Mouse (Mus musculus) naive thymus-derived CD4-positive, alpha-beta T cell, adult 2 months (primary cell): Measurements from ENCODE around the gene Rasgrp2.

Source experiments
- DNase-seq: peaks from one replicate; pipeline ENCODE4 v3.0.0-alpha.2; 2011; ENCODE audit warnings: low read depth

The Rasgrp2 gene

DNA sequence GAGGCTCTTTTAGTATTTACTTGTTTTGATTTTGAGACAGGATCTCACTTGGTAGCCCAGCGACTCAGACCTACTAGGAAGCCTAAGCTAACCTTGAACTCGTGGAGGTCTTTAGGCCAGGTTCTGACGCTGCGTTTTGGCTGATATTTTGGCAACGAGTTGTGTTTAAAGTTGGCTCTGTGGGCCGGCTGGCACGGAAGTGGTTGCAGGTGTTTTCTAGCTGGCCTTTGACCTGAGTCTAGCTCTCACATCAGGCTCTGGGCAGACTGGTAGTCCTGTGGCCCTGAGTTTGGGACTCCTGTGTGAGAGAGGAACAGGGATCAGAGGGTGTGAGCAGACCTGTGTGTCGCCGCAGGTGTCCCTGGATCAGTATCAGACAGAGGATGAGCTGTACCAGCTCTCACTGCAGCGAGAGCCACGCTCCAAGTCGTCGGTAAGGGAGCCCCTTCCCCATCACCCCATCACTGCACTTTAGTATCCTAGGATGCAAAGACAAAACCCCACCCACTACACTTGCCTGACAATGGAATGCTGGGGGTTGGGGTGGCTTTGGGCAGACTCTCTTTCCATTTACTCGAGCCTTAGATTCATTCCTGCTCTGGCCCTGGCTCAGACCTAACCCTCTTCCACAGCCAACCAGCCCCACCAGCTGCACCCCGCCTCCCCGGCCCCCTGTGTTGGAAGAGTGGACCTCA is 8.8 kb downstream of the Rasgrp2 start:
- DNase-seq = no peak

GRCm38 (mm10) chr19:6408749-6409148 is 9.6 kb downstream of the Rasgrp2 start:
- no peak for DNase-seq

DNA sequence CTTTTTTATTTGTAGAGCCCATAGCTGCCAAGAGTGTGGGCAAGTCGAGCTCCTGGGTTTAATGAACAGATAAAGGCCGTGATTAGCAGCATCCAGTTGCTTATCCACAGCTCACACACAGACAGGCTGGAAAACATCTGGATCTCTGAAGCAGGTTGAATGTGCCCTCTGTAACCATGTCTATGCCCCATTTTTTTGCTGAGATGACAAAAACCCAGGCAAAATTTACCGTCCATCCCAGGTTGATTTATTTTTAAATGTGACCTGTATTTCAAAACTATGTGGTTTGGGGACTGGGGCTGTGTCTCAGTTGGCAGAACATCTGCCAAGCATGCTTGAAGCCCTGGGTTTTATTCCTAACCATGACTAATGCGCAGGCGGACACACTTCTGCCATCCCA is 10.0 kb downstream of the Rasgrp2 start:
- no peak for DNase-seq

- no peak for DNase-seq
These were observed 10.8 kb downstream of the Rasgrp2 start for GRCm38 (mm10) chr19:6409936-6410335.

DNA sequence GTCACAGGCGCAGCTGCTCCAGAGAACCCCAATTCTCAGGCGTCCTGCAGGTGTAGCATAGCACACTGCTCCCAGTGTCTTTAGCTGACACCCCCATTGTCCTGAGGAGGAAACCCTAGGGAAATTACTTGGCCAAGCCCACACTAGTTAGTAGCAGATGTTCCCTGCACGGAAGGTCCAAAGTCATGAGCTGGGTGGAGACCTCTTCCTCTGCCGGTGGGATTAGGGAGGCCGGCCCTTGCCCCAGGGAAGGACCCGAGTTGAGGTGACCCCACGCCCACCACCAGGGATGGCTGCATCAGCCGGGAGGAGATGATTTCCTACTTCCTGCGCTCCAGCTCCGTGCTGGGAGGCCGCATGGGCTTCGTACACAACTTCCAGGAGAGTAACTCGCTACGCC is 13.7 kb downstream of the Rasgrp2 start:
- DNase-seq = no peak

DNA sequence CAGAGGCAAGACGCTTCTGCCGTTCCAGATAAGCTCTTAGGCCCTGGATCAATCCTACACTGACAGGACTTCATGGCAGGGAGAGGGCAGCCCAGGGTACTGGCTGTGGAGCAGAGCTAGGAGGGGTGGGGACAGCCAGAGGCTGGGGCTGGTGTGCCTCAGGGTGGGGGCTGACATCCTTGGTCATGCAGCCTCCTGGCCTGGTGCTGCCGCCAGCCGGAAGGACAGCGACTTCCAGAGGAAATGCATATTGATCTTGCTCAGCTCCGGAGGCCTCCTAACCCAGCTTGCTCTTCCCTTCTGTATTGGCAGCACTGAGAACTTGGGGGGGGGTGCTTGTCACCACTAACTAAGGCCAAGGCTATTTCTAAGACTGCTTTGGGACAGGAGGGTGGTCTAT is 16.3 kb downstream of the Rasgrp2 start:
- DNase-seq = no peak

GRCm38 (mm10) chr19:6416124-6416770 is 17.1 kb downstream of the Rasgrp2 start:
- no peak for DNase-seq

GRCm38 (mm10) chr19:6416894-6417761 is 18.0 kb downstream of the Rasgrp2 start:
- DNase-seq = no peak

DNA sequence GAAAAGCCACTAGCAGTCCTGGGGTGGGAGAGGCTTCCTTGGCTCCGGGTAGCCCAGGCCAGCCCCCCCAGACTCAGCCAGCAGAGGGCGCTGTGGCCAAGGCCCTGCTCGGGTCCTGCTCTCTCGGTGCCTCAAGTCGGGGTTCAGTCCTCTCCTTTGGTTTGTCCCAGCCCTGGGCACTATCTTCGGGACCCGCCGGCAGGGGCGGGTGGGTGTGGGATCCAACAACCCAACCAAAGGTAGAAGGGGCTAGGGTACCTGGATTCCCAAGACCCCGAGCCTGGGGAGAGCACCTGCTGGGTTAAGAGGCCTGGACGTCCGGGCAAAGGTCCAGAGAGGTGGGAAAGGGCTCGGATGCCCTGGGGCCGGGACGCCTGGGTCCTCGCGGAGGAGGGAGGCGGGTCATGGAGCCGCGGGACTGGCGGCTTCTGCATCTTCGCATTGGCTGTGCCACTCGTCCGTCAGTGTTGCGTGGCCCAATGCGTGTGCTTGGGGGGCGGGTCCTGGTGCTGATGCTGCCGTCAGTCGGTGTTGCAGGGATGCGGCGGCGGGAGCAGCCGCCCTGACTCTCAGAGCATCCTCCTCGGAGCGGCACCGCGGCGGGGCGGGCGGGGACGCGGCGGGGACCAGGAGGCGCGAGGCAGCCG is 19.2 kb downstream of the Rasgrp2 start, which contains the start of gene Nrxn2:
TSS of gene Nrxn2 (plus strand) at position 499 of the 647 bp plus-strand sequence.
- peak; percentile 93 for DNase-seq

DNA sequence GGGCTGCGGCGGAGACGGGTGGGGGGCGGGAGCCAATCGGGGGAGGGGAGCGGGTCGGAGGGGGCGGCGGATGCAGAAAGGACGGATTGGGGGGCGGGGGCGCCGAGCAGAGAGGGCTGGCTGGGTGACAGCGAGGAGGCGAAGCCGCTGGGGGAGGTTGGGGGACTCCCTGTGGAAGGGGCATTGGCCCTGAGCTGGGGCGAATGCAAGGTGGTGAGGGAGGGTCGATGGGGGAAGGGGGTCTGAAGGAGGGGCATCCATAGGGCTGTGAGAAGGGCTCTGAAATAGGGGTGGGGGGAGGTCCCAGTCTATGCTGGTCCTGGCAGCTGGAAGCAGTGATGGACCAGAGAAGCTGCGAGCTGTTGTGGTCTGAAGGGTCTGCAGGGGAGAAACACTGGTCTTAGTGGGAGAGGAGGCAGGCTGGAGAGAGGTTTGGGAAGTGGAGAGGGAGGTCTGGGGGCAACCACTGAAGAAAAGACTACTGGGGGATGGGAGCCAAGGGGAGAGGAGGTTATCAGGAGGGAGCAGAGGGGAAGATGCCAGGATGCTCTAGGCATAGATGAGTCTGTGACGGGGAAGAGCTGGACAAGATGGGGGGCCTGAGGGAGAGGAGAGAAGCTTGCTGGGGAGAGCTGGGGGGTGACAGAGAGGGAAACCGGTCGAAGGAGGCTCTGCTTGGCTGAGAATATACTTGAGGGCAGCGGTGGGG is 20.0 kb downstream of the Rasgrp2 start:
- no peak for DNase-seq

DNA sequence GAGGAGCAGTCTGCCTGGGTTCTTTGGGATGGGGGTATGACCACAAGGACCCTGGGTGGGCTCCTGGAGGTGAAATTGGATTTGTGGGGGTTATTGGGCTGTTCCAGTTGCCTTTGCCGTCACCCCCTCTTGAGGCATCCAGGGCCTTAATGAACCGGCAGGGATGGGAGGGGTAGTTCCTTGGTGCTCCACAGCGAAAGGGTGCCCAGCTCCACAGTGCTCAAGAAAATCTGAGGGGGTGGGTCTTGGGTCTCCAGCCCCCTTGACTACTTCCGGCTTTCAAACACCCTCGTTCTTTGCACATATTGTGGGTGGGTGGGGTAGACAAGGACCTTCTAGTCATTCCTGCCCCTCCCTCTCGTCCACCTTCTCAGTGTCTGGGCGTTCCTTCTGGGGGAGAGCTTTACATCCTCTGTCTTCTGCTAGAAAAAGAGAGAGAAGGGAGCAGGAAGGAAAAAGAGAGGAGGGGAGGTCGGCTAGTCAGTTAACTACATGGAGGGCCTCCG is 20.7 kb downstream of the Rasgrp2 start:
- DNase-seq = no peak

DNA sequence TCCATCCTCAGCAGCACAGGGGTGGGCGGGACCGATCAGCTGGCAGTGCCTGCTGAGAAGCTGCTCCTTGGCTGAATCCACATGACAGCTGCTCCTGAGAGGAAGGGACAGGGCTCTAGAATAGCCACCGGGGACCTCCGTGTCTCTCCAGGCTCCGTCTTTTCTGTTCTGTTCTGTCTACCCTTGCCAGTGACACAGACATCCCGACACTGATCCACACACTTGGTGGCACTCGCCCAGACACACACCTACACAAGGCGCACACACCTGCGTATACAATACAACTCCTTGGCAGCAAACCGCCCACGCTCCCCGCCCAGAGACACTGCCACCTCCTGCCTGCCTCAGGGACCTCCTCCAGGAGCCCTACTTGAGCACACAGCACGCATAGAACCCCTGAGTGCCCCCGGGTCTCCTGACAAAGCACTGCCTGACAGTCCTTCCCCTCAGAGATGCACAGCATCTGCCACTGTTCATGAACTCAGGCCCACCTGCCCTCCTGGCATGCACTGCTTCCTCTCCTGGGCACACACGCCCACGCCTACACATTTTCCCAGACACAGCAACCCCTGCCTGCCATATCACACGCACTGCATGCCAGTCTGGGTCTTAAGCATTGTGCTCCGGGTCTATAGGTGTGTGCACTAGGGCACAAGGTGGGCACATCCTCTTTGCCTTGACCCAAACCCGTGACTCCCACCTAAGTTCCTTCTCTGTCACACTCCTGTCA is 21.5 kb downstream of the Rasgrp2 start:
- no peak for DNase-seq

GRCm38 (mm10) chr19:6421211-6421590 is 22.1 kb downstream of the Rasgrp2 start:
- no peak for DNase-seq

- no peak for DNase-seq
These were observed 22.9 kb downstream of the Rasgrp2 start for GRCm38 (mm10) chr19:6422014-6422413.

DNA sequence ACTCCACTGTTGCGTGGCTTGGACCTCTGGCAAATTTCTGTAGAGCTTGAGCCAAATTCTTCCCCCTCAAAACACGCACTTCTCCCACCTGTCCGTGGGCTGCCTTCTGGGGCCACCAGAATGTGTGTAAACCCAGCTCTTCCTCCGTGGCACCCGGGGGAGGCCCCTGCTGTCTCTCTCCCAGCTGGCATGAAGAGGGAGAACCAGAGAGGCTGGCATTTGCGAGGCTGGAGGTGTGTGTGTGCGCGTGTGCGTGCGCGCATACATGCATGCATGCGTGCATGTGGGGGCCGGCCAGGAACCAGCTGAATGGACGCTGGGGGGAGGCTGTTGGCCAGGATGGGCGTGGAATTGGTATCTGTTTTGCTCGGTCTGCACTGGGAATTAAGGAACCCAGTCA is 24.1 kb downstream of the Rasgrp2 start:
- DNase-seq = no peak

- no peak for DNase-seq
These were observed 25.2 kb downstream of the Rasgrp2 start for GRCm38 (mm10) chr19:6424137-6424881.

DNA sequence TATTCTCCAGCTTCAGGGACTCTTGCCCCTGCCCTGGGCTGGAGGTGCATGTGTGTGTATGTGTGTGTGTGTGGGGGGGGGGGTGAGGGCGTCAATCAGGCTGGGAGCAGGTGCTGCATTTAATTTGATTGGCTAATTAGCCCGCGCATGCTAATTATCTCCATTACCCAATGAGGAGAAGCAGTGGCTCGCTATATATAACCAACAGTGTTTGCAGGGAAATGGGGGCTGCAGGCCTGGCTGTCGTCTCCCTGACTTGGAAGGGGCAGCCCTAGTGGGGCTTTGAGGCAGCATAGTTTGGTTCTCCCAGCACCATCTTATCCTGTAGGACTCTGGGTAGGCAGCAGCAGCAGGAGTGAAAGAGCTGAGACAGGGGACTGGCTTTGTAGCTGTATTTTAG is 26.5 kb downstream of the Rasgrp2 start:
- DNase-seq = no peak

GRCm38 (mm10) chr19:6426703-6427500 is 27.8 kb downstream of the Rasgrp2 start:
- DNase-seq = no peak
